7 mouse cellular contexts compared by ENCODE assay signal in genomic region chr3:51288880-51289821, GRCm38 (mm10). TPM values are rescaled to one million over a fixed set of nuclear protein-coding genes. Genes with fewer than 3 reads are reported as not detected.
A peak's percentile ranks its signal among the peaks of the same experiment; 100 is the strongest.
DNase-seq lines count a peak whose midpoint lies in the region; ATAC-seq and TF ChIP-seq lines count a peak whose summit lies in the region.

No protein-coding gene starts in this region.

- no peak overlapping the region for H3K4me2 ChIP-seq in midbrain, embryonic 12.5 days (replicated peaks)

- TF ChIP-seq CTCF in small intestine, adult 2 months (IDR thresholded peaks at IDR 0.05; ENCODE audit: extremely low read depth, insufficient read length, insufficient replicate concordance, low read depth, low read length): peak; percentile 57; the same call in 1 of the 2 replicates

- H3K9me3 ChIP-seq in midbrain, embryonic 12.5 days: no peaks in the 10 kb centered on the region

- intact Hi-C loops in left cerebral cortex, postnatal 10 days (cut with DNase I): loop anchor here (2.0 kb wide), 1 partner anchor 76 kb away; no protein-coding TSS in a partner anchor

- H3K4me3 ChIP-seq in midbrain, embryonic 12.5 days: no peak overlapping the region
- no peak overlapping the region for H3K4me3 ChIP-seq in small intestine, adult 2 months (ENCODE audit: low read depth, low read length)

- DNase-seq in ZHBTc4 (ENCODE audit: low read depth, low spot score): peak; percentile 83
- peak; percentile 81 for DNase-seq in cerebellum, adult 9-11 months
- DNase-seq in frontal cortex, postnatal 14 days (ENCODE audit: low spot score in 2 of 2): peak; percentile 61 to 86
- DNase-seq in hindlimb bud, embryonic 11.5 days (ENCODE audit: extremely low spot score, low read depth, low spot score): peak; percentile 91
- peak; percentile 81 to 83 for DNase-seq in left cerebral cortex, postnatal 10 days (ENCODE audit: extremely low spot score in 1 of 2, low spot score in 2 of 2)

- 0 out of 2 replicates have a peak overlapping the region, but pooled peaks have one; percentile 42 for H3K27ac ChIP-seq in midbrain, embryonic 12.5 days (replicated peaks)
- H3K27ac ChIP-seq in small intestine, adult 2 months (ENCODE audit: insufficient read depth, low read depth, low read length): no peak overlapping the region

- ATAC-seq in midbrain, embryonic 12.5 days (ENCODE audit: low FRiP score, low read depth): peak; percentile 47; the same call in 1 of the 2 replicates

- 57% methylated on average over 11 of the region's 11 CpGs for WGBS in midbrain, embryonic 12.5 days
- 46% methylated on average over 11 of the region's 11 CpGs for WGBS in small intestine, adult 2 months

- no peaks in the 10 kb centered on the region for H3K36me3 ChIP-seq in midbrain, embryonic 12.5 days
- H3K36me3 ChIP-seq in small intestine, adult 2 months (ENCODE audit: control insufficient read depth, insufficient read depth, low read length): peaks cover 8% of the 10 kb centered on the region; the same call in 1 of the 2 replicates

- no peaks in the 10 kb centered on the region for H3K4me1 ChIP-seq in midbrain, embryonic 12.5 days
- H3K4me1 ChIP-seq in small intestine, adult 2 months (ENCODE audit: control insufficient read depth, insufficient read depth, insufficient read length, low read length): no peaks in the 10 kb centered on the region

- no peak for TF ChIP-seq POLR2A in small intestine, adult 2 months (IDR thresholded peaks at IDR 0.05; ENCODE audit: low read depth, low read length)

- no peak overlapping the region for H3K9ac ChIP-seq in midbrain, embryonic 12.5 days (replicated peaks)

- H3K27me3 ChIP-seq in midbrain, embryonic 12.5 days: no peaks in the 10 kb centered on the region
- no peaks in the 10 kb centered on the region for H3K27me3 ChIP-seq in small intestine, adult 2 months (ENCODE audit: control insufficient read depth, insufficient read depth, low read length)

RNA-seq across cellular contexts. Expression of gene Elf2, which starts 51.3 kb away (rescaled TPM):
- total RNA-seq in left cerebral cortex, postnatal 10 days (2021): 10 to 100 TPM; 24.6 to 26.5 TPM
- polyA plus RNA-seq in midbrain, embryonic 12.5 days (2016; fragmentation: Nextera tagmentation; extraction: Ambion mirVana): 38.3 and 50.1 TPM in 2 replicates
- polyA plus RNA-seq in small intestine, adult 2 months (2012; rRNA removed): 10.6 and 21.2 TPM in 2 replicates
